Mouse (Mus musculus): ENCODE results near the gene Ptgs1. TPM values are rescaled to one million over a fixed set of nuclear protein-coding genes. Genes with fewer than 3 reads are reported as not detected.

The Ptgs1 gene
- polyA plus RNA-seq, 1 experiment from 2014 or later, result 7.4 TPM

GRCm38 (mm10) chr2:36282301-36282700 lies 52.1 kb downstream of the Ptgs1 start:
- Histone ChIP-seq H3K9me3 (replicated peaks) (no peaks in the 10 kb centered on the region), H3K9ac (replicated peaks) (no peak overlapping the region), H3K27me3 (replicated peaks) (no peaks in the 10 kb centered on the region), H3K4me2 (no peak overlapping the region), H3K4me3 (replicated peaks) (no peak overlapping the region), H3K36me3 (no peaks in the 10 kb centered on the region), H3K4me1 (no peaks in the 10 kb centered on the region), H3K27ac (replicated peaks) (no peak overlapping the region)
- 87% methylated on average over 1 of the region's 1 CpGs for WGBS
- ATAC-seq (ENCODE audit: low FRiP score), result no peak

Other genes starting within 250 kb of the Ptgs1 start
- 337 and 374 TPM in 2 replicates for gene Ndufa8, start 181.0 kb upstream of the Ptgs1 start, polyA plus RNA-seq (2015; fragmentation: Nextera tagmentation; extraction: Ambion mirVana)
- gene Morn5, start 181.0 kb upstream of the Ptgs1 start, polyA plus RNA-seq (2015; fragmentation: Nextera tagmentation; extraction: Ambion mirVana), result 1.3 and 1.4 TPM in 2 replicates
- gene Lhx6, start 125.0 kb upstream of the Ptgs1 start, polyA plus RNA-seq (2015; fragmentation: Nextera tagmentation; extraction: Ambion mirVana), result 0.67 and 1.2 TPM in 2 replicates
- 20.0 and 27.1 TPM in 2 replicates for gene Mrrf, start 94.0 kb upstream of the Ptgs1 start, polyA plus RNA-seq (2015; fragmentation: Nextera tagmentation; extraction: Ambion mirVana)
- gene Rbm18, start 93.7 kb upstream of the Ptgs1 start, polyA plus RNA-seq (2015; fragmentation: Nextera tagmentation; extraction: Ambion mirVana), result 105 and 112 TPM in 2 replicates
- 0.03 and 0.05 TPM in 2 replicates for gene Olfr338, start 143.1 kb downstream of the Ptgs1 start, polyA plus RNA-seq (2015; fragmentation: Nextera tagmentation; extraction: Ambion mirVana)
- gene Olfr339, start 188.5 kb downstream of the Ptgs1 start, polyA plus RNA-seq (2015; fragmentation: Nextera tagmentation; extraction: Ambion mirVana), result not detected in 2 replicates
- not detected in 2 replicates for gene Olfr340, start 222.2 kb downstream of the Ptgs1 start, polyA plus RNA-seq (2015; fragmentation: Nextera tagmentation; extraction: Ambion mirVana)

Measured in neural tube, embryonic 15.5 days (tissue).